Mouse (Mus musculus) left cerebral cortex, postnatal 10 days (tissue): ENCODE data around the gene Rd3l. TPM values are rescaled to one million over a fixed set of nuclear protein-coding genes. Genes with fewer than 3 reads are reported as not detected.

Experiments
- DNase-seq, 2 experiments: peaks; one replicate each; pipeline ENCODE4 v3.0.0; 2021 to 2022; ENCODE audit warnings: low spot score in 2 of 2, mixed read lengths in 1 of 2; ENCODE audit errors: extremely low spot score in 1 of 2
- intact Hi-C: fragments of 180-260 bp; cut with DNase I; formaldehyde crosslinking; loops from one replicate; pipeline ENCODE4 v1.15.1; 2025
- total RNA-seq, 2 experiments: library from RNA; stranded (reverse); gene quantifications; 2 replicates each; pipeline ENCODE4 v1.2.3; 2021

The Rd3l gene
- total RNA-seq, 2 experiments from 2014 or later, result not detected

DNA sequence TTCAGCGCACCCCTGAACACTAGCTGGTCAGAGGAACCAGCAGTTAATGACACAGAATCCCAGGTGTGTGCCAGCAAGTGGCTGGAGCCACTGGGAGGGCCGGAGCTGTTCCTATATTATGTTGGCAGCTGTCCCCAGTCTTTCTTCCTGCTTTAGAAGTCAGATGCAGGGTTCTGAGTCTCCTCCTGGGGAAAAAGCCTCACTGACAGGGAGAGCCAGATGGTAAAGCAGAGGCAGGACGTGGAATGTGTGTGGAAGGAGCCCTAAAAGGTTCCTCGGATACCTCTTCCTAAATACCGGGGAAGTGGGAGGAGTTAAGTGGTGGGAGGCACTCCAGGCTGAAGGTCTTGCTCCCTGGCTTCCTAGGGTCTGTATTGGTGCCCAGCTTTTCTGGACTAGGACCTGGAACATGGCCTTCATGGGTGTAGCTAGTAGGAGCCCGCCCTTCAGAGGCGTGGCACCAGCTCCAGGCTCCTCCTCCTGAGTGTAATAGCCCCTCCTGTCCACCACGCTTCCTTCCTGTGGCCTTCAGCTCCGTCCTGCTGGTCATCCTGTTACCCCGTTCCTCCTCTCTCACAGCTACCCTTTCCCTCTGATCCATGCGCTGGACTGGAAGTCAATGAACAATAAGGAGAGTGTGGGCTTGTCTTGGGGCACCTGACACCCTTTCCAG lies 47.9 kb downstream of the Rd3l start:
- peak in 1 of 2 experiments; percentile 59 for DNase-seq
- intact Hi-C loops, result no loop called here

DNA sequence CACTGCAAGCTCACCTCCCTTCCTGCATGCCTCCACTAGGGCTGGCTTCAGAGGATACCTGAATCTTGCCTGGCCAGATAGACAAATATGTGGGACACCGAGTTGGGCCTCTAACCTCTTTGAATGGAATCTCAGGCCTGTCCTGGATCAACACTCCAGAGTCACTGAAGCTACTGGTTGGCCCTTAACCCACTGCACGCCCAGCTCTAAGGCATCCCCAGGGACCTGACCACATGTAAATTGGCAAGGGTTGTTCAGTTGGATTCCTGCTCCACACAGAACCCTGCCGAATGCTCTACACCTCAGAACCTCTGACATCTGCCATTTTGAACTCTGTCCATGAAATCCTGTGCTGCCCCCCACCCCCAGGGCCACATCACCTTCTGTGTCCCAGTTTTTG lies 48.6 kb downstream of the Rd3l start:
- intact Hi-C loops, result no loop called here
- no peak for DNase-seq

DNA sequence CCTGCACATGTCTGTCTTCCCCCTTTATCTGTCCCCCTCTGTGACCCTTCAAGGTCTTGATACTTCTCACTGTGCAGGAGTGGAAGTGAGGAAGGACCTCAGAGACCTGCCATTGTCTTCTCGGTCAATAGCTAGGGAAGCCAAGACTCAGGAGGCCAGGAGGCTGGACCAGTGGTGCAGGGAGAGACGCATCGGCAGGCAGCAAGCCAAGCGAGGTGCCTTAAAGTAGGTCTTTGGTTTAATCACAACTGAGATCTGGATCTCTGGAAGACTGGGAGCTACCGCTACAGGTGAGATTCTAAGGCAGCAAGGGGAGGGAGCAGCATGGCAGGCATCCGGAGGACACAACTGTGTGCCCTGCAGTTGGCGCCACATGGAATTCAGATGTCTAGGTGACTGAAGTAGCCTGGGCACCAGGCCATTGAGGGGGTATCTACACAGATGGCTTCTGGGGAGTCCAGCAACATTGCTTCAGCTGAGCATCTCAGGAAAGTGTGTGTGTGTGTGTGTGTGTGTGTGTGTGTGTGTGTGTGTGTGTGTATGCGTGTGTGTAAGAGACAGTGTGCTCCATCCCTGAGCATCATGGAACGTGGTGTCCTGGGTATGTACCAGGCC lies 49.6 kb downstream of the Rd3l start:
- no peak for DNase-seq
- intact Hi-C loops, result no loop called here

Other genes with a start within 250 kb of the Rd3l start
- 100 to 1,000 TPM; 901 to 907 TPM for gene Klc1, start 222.5 kb downstream of the Rd3l start, total RNA-seq
- gene Xrcc3, start 167.4 kb downstream of the Rd3l start, total RNA-seq, result 1 to 10 TPM; 3.0 to 3.2 TPM
- gene Zfyve21, start 167.1 kb downstream of the Rd3l start, total RNA-seq, result 10 to 100 TPM; 14.9 to 19.2 TPM
- 10 to 100 TPM; 60.8 to 61.3 TPM for gene Ppp1r13b, start 73.2 kb downstream of the Rd3l start, total RNA-seq
- gene Atp5mpl, start 14.3 kb downstream of the Rd3l start, total RNA-seq, result 100 to 1,000 TPM; 467 TPM
- under 1 TPM; 0.26 to 0.88 TPM for gene Tdrd9, start 9.8 kb downstream of the Rd3l start, total RNA-seq
- 1 to 10 TPM; 1.1 to 2.2 TPM for gene Aspg, start 125.4 kb upstream of the Rd3l start, total RNA-seq
- gene Kif26a, start 164.9 kb upstream of the Rd3l start, total RNA-seq, result 1 to 10 TPM; 7.3 to 8.2 TPM